ENCODE assay signal across 25 mouse cellular contexts in the genomic region with DNA sequence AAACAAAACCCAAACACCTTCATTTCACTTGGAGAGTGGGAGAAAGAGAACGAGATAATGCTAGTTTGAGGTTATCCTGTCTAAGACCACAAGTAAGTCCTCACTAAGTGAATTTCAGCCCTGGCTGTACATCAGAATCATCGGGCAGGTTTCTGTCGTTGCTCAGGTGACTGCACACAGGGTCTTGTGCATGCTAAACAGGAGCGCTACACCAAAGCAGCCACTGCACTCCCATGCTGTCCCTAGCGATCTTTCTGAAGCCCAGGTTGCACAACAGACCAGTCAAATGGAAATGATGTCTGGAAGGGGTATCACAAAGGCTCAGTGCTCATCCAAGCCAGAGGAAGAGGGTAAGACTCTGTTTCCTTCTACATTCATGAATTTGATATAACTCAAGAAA.
"Had no signal": no experiment of that assay in that cellular context is flagged by ENCODE, and none has a peak within 500 bp of the region (broad histone marks: within the 10 kb centered on the region; RNA-seq: fewer than 3 reads in every experiment).

No protein-coding gene starts in this region.

- H3K9ac ChIP-seq: heart, embryonic 13.5 days; heart, embryonic 15.5 days; hindbrain, embryonic 12.5 days; hindbrain, embryonic 14.5 days; limb, embryonic 13.5 days; limb, embryonic 15.5 days; liver, embryonic 13.5 days; liver, embryonic 15.5 days had no signal

- H3K4me2 ChIP-seq: heart, embryonic 13.5 days; heart, embryonic 15.5 days; hindbrain, embryonic 12.5 days; hindbrain, embryonic 14.5 days; limb, embryonic 13.5 days; limb, embryonic 15.5 days; liver, embryonic 13.5 days; liver, embryonic 15.5 days had no signal

- H3K4me1 ChIP-seq: heart, embryonic 13.5 days; heart, embryonic 15.5 days; hindbrain, embryonic 10.5 days; hindbrain, embryonic 12.5 days; liver, embryonic 13.5 days; liver, embryonic 15.5 days had no signal

- DNase-seq: gastrocnemius, adult 2 months; gastrocnemius, postnatal 10 days; gastrocnemius, postnatal 25 days; heart, adult 2 months; heart, postnatal 4 days; kidney, adult 18-20 months; kidney, adult 8-10 months; kidney, postnatal 10 days; kidney, postnatal 25 days; kidney, postnatal 4 days; layer of hippocampus, postnatal 36 days; left cerebral cortex, postnatal 4 days; liver, embryonic 13.5 days had no signal

- ATAC-seq: hindbrain, embryonic 16.5 days; inflammation-experienced regulatory T-cells, adult 6 months; intestine, postnatal 0 days had no signal

- H3K27me3 ChIP-seq: heart, embryonic 13.5 days; heart, embryonic 15.5 days; hindbrain, embryonic 12.5 days; limb, embryonic 13.5 days; limb, embryonic 15.5 days; liver, embryonic 13.5 days; liver, embryonic 15.5 days had no signal

- H3K9me3 ChIP-seq: heart, embryonic 13.5 days; heart, embryonic 15.5 days; hindbrain, embryonic 10.5 days; hindbrain, embryonic 12.5 days; limb, embryonic 13.5 days; limb, embryonic 15.5 days; liver, embryonic 13.5 days; liver, embryonic 15.5 days had no signal

- H3K4me3 ChIP-seq: gastrocnemius, adult 2 months; heart, adult 2 months; heart, embryonic 13.5 days; heart, embryonic 15.5 days; hindbrain, embryonic 10.5 days; hindbrain, embryonic 12.5 days; layer of hippocampus, adult 2 months; limb, embryonic 13.5 days; limb, embryonic 15.5 days; liver, embryonic 13.5 days; liver, embryonic 15.5 days had no signal

- H3K27ac ChIP-seq: gastrocnemius, adult 2 months; heart, adult 2 months; heart, embryonic 13.5 days; heart, embryonic 15.5 days; hindbrain, embryonic 10.5 days; hindbrain, embryonic 12.5 days; hindbrain, embryonic 14.5 days; layer of hippocampus, adult 2 months; limb, embryonic 13.5 days; limb, embryonic 15.5 days; liver, embryonic 13.5 days; liver, embryonic 15.5 days had no signal
